Mouse (Mus musculus) T-helper 2 cell (primary cell): ENCODE data around the gene Gm42674.

Experiments used
- in situ Hi-C: fragments of 300-600 bp; cut with MboI, MseI; formaldehyde crosslinking; loops from one replicate; pipeline ENCODE4 v1.15.1; 2025; ENCODE audit warnings: high pct_unique_total_duplicates

The Gm42674 gene

DNA sequence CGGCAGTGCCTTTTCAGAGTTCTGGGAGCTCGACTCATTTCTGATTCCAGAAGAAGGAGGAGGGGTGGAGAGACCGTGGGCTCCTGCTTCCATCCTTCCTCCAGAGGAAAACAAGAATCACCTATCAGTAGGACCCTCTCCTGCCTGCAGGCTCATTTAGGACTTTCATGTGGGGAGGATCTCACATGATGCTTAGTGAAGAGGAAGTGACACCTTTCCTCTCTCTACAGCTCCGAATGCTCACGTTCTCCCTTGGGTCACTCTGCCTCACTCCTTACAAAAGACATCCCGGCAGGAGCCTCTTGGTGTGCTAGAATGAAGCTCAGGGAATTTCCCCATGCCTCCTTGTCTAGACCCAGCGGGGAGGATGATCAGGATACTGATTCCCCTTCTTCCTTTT lies 19.8 kb downstream of the Gm42674 start:
- in situ Hi-C loops: no loop called here

- in situ Hi-C loops: no loop called here
Observed at GRCm38 (mm10) chr3:90623435-90624071, 21.8 kb downstream of the Gm42674 start.

DNA sequence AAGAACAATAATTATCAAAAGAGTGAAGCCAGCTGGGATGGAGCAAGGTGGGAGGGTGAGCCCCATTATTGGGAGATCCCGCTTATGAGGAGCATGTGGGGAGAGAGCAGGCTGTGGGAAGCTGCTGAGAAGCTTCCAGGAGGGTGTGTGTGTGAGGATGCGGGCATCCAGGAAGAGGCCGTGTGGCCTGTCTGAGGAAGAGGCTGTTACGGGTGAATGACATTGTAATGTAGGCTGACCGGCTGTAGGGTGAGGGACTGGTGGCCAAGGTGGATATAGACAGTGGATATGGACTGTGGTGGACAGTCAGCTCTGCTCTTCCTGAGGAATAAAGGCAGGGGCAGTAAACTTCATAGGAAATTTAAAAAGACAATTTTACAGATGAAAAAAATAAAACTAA lies 23.8 kb downstream of the Gm42674 start:
- in situ Hi-C loops: no loop called here

DNA sequence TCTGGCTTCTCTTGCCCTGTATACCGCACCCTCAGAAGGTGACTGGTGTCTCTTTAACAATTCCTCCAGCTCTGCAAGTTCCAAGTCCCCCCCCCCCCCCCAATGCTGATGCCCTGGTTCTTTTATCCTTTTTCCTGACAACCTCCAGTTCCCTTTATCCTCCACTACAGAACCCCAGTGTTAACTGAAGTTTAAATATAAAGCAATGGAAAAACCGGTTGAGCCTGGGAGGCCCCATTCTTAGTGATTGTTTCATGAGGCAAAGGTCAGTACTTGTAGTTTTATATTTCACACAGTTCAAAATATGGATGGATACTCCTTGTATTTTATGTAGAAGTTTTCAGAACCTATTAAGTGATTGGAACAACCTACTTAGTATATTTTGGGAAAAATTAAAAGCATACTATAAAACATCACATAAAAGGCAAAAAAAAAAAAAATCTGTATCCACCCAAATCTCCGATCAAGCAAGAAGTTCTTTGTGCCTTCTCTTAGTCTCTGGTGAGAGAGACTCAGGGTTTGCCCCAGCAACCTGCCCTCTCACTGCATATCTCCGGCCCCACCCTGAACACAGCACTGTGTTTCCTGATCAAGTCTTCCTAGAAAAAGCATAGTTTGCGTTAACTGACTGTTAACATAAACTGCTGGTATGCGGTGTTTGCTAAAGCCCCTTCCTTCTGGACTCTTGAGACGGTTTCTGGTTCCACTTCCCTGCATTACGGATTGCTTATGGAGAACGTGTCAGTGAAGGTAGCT lies 24.7 kb downstream of the Gm42674 start:
- in situ Hi-C loops: no loop called here

- in situ Hi-C loops: no loop called here
Observed at GRCm38 (mm10) chr3:90627366-90627765, 25.7 kb downstream of the Gm42674 start.

GRCm38 (mm10) chr3:90627807-90628206 lies 26.1 kb downstream of the Gm42674 start:
- in situ Hi-C loops: no loop called here

DNA sequence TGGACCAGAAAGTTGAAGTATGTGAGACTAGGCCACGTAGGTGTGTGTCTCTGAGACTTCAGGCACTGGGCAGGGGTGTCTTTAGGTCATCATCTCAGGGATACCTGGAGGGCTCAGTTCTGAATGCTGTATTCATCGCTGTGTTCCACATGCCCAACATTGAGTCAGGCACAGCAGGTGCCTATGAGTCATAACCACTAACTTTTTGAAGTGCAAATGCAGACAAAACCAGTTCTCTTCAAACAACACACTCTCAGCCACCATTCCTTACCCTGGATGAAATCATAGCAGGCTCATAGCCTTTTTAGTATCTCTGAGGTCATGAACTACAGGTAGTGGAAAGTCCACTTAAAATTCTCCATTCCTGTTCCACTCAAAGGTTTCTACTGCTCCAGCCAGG lies 27.6 kb downstream of the Gm42674 start:
- in situ Hi-C loops: no loop called here

DNA sequence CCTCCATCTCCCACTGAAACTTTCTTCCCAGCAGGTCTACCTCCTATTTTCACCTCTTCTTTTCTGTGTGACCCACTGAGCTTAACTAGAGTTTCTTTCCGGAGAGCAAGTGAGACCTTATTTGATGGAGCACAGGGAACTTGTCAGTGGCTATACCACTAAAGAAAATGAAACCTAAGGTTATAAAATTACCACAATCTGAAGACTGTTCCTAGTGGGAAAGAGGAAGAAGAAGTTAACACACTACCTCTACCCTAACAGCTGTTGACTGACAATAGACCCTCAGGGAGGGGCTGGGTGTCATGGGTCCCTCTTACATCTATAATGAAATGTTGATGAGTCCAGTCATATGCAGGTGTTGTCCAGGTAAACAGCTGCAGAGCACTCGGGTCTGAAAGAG lies 30.3 kb downstream of the Gm42674 start:
- in situ Hi-C loops: no loop called here

GRCm38 (mm10) chr3:90638511-90639275 lies 37.0 kb downstream of the Gm42674 start:
- in situ Hi-C loops: no loop called here

DNA sequence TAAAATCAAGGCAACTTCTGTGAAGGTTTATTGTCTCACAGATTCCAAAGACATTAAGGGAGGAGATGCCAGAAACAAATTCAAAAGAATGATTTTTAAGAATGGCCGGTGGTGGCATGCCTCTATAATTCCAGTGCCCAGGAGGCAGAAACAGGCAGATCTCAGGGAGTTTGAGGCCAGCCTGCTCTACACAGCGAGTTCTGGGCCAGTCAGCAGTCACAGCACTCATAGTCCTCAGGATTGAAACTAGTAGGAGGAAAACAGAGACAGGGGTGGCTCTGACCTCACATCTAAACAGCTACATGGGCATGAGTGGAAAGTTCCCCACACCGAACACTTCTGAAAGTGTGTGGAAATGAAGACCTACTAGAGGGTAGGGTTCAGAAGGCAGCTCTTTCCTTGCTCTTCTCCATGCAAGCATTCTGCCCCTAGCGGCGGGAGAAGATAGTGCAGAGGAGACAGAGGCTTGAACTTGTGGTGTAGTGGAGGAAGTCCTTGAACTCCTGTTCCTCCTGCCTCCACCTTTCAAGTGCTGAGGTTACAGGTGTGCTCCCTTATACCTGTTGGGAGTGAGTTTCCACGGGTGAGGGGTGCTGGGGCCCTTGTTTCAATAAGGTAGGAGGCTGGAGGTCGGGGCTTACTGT lies 37.9 kb downstream of the Gm42674 start:
- in situ Hi-C loops: no loop called here

- in situ Hi-C loops: no loop called here
Observed at GRCm38 (mm10) chr3:90640981-90641380, 39.3 kb downstream of the Gm42674 start.

GRCm38 (mm10) chr3:90644220-90644619 lies 42.5 kb downstream of the Gm42674 start:
- in situ Hi-C loops: no loop called here

GRCm38 (mm10) chr3:90647291-90647690 lies 45.6 kb downstream of the Gm42674 start:
- in situ Hi-C loops: no loop called here

DNA sequence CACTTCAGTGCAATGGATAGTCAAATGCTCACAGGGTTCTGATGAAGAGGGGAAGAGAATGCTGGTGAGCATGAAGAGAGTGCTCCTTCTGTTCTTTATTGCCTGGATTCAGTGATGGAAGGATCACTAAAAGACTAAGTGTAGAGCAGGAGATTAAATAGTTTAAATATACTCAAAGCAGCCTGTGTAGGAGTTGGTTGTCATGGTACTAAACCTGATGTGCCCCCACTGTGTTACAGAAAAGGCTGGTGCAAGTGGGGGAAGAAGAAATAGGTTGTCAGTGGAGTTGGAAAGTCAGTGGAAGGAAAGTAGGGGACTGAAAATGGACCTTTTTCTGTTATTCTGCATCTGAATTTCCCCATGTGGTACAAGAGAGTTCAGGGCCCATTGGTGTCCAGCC lies 47.3 kb downstream of the Gm42674 start:
- in situ Hi-C loops: no loop called here

DNA sequence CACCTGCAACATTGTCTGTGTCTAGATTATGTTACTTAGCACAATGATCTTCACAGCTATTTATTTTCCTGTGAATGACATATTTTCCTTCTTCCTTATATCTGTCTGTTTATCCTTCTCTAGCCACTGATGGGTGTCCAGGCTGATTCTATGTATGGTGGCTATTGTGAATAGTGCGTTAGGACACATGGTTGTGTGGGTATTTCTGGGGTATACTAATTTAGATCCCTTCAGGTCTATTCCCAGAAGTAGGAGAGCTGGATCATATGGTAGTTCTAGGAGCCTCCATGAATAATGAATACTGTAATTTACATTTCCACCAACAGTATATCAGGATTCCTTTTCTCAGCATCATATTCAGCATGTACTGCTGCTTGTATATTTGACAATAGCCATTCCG lies 48.1 kb downstream of the Gm42674 start:
- in situ Hi-C loops: no loop called here

DNA sequence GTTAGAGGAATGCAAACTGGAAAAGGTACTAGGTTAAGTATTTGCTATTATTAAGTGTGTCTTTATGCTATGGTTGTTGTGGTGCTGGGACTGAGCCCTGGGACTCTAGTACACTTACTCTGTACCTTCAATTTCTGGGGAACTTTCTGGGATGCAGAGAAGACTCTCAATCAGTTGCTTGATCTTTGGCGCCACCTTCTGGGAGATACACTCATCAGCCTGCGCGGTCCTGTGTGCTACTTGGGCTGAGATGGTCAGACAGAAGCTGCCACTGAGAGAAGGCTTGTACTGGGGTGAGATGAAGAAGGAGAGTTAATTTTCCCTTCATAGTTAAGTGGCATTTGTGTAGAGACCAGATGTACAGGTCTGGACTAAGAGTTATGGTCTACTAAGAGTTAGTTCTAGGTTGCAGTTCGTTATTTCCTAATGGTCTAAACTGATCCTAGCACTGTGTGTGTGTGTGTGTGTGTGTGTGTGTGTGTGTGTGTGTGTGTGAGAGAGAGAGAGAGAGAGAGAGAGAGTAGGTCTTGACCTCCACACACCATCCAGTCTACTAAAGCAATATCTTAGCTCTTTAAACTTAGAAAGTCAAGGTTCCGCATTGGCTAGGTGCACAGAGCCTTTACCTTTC lies 51.3 kb downstream of the Gm42674 start:
- in situ Hi-C loops: no loop called here

GRCm38 (mm10) chr3:90653717-90654116 lies 52.0 kb downstream of the Gm42674 start, which contains the start of gene S100a7a:
Gene S100a7a (plus strand): TSS chr3:90654017.
- in situ Hi-C loops: no loop called here
